Comparison of ENCODE assay signal across 14 mouse cellular contexts in the genomic region with DNA sequence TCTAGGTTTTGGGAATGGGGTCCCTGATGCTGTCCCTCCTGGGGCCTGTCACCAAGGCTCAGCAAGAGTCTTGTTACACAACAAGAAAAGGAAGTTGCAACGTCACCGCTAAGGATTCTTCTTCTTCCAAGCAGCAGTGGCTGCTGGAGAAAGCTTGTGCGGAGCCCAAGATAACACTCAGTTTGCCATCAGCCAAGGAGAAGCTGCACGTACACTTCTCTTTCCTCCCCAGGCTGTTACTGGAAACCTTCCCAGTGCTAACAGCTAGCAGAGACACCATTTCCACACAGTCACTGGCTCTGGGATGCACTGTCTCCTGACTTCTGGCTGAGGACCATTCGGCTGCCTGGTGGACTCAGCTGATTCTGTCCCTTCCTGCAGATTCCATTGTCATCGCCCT. TPM values are rescaled to one million over a fixed set of nuclear protein-coding genes. Genes with fewer than 3 reads are reported as not detected.
DNase-seq lines count a peak whose midpoint lies in the region; ATAC-seq and TF ChIP-seq lines count a peak whose summit lies in the region.
"Had no signal": no experiment of that assay in that cellular context is flagged by ENCODE, and none has a peak within 500 bp of the region (broad histone marks: within the 10 kb centered on the region; RNA-seq: fewer than 3 reads in every experiment).

No protein-coding gene starts in this region.

- no peak overlapping the region for H3K4me3 ChIP-seq in layer of hippocampus, adult 2 months
- no peak overlapping the region for H3K4me3 ChIP-seq in brown adipose tissue, adult 24 weeks (ENCODE audit: insufficient read depth, low read depth, low read length)
- no peak overlapping the region for H3K4me3 ChIP-seq in heart, postnatal 0 days (ENCODE audit: low read depth, low read length)
- H3K4me3 ChIP-seq in midbrain, postnatal 0 days (ENCODE audit: low read depth, low read length), result no peak overlapping the region
- H3K4me3 ChIP-seq: neural tube, embryonic 15.5 days had no signal

- no peaks in the 10 kb centered on the region for H3K9me3 ChIP-seq in heart, postnatal 0 days (replicated peaks; ENCODE audit: control insufficient read depth, low read length)
- no peaks in the 10 kb centered on the region for H3K9me3 ChIP-seq in midbrain, postnatal 0 days (ENCODE audit: low read length)
- H3K9me3 ChIP-seq: neural tube, embryonic 15.5 days had no signal

- peaks cover 11% of the 10 kb centered on the region for H3K36me3 ChIP-seq in heart, postnatal 0 days (replicated peaks; ENCODE audit: control insufficient read depth, insufficient read depth, low read length)
- peaks cover 16% of the 10 kb centered on the region for H3K36me3 ChIP-seq in midbrain, postnatal 0 days (ENCODE audit: insufficient read depth, low read length)

- no peaks in the 10 kb centered on the region for H3K27me3 ChIP-seq in heart, postnatal 0 days (ENCODE audit: control insufficient read depth, insufficient read depth, low read length)
- no peaks in the 10 kb centered on the region for H3K27me3 ChIP-seq in midbrain, postnatal 0 days (ENCODE audit: insufficient read depth, low read length)
- H3K27me3 ChIP-seq: CH12.LX; neural tube, embryonic 15.5 days had no signal

- DNase-seq in layer of hippocampus, adult 2 months (ENCODE audit: low spot score in 2 of 2), result no peak
- DNase-seq in layer of hippocampus, postnatal 10 days (ENCODE audit: low spot score in 2 of 2), result no peak
- peak; percentile 46 for DNase-seq in heart, postnatal 0 days (ENCODE audit: low spot score)
- no peak for DNase-seq in midbrain, postnatal 0 days (ENCODE audit: low spot score)
- DNase-seq in natural killer cell, adult 2 months (ENCODE audit: low spot score in 2 of 2), result no peak
- no peak for DNase-seq in kidney, postnatal 4 days
- DNase-seq: cerebellum, adult 2 months had no signal

- peak overlapping the region; percentile 61 for H3K27ac ChIP-seq in layer of hippocampus, adult 2 months
- H3K27ac ChIP-seq in brown adipose tissue, adult 24 weeks (replicated peaks; ENCODE audit: low read depth, low read length), result peak overlapping the region; percentile 25; the same call in 1 of the 2 replicates
- H3K27ac ChIP-seq in heart, postnatal 0 days (ENCODE audit: low read depth), result peak overlapping the region; percentile 27
- H3K27ac ChIP-seq in midbrain, postnatal 0 days (ENCODE audit: low read depth, low read length), result no peak overlapping the region
- H3K27ac ChIP-seq: kidney, postnatal 0 days; neural tube, embryonic 15.5 days had no signal

- no peak overlapping the region for H3K9ac ChIP-seq in heart, postnatal 0 days (replicated peaks; ENCODE audit: low read depth, low read length)
- H3K9ac ChIP-seq in midbrain, postnatal 0 days (replicated peaks; ENCODE audit: low read length, poor library complexity, severe bottlenecking), result no peak overlapping the region
- H3K9ac ChIP-seq: neural tube, embryonic 15.5 days had no signal

- H3K4me1 ChIP-seq in brown adipose tissue, adult 24 weeks (ENCODE audit: control insufficient read depth, insufficient read depth, insufficient read length, low read length), result peaks cover 10% of the 10 kb centered on the region
- peaks cover 17% of the 10 kb centered on the region for H3K4me1 ChIP-seq in heart, postnatal 0 days (ENCODE audit: control insufficient read depth, insufficient read depth)
- no peaks in the 10 kb centered on the region for H3K4me1 ChIP-seq in midbrain, postnatal 0 days (ENCODE audit: insufficient read depth, low read length)

- H3K4me2 ChIP-seq in heart, postnatal 0 days (ENCODE audit: low read depth, low read length), result no peak overlapping the region
- no peak overlapping the region for H3K4me2 ChIP-seq in midbrain, postnatal 0 days (ENCODE audit: low read depth, low read length, poor library complexity, severe bottlenecking)
- H3K4me2 ChIP-seq: neural tube, embryonic 15.5 days had no signal

- no peak for TF ChIP-seq EP300 in heart, postnatal 0 days (IDR thresholded peaks at IDR 0.05; ENCODE audit: low read depth)

- 42% methylated on average over 6 of the region's 6 CpGs for WGBS in heart, postnatal 0 days
- 87% methylated on average over 6 of the region's 6 CpGs for WGBS in midbrain, postnatal 0 days

- ATAC-seq in heart, postnatal 0 days (ENCODE audit: insufficient read depth, low read depth), result peak; percentile 37; the same call in 1 of the 2 replicates
- peak; percentile 50 for ATAC-seq in megakaryocyte, adult 5-6 weeks (ENCODE audit: poor library complexity, severe bottlenecking)
- no peak for ATAC-seq in midbrain, postnatal 0 days (ENCODE audit: low FRiP score)

- no peak for TF ChIP-seq CTCF in layer of hippocampus, adult 2 months (conservative IDR thresholded peaks at IDR 0.05)
- no peak for TF ChIP-seq CTCF in heart, postnatal 0 days (IDR thresholded peaks at IDR 0.05; ENCODE audit: low read depth)
- TF ChIP-seq CTCF in midbrain, postnatal 0 days (IDR thresholded peaks at IDR 0.05), result no peak

RNA-seq across cellular contexts. Expression of gene Mrap, which starts 9.1 kb away (rescaled TPM):
- under 1 TPM in 1 of 2 experiments, not detected in 1; 0.37 TPM for total RNA-seq in layer of hippocampus, adult 2 months (2021)
- total RNA-seq in layer of hippocampus, postnatal 10 days (2021), result not detected
- 328 and 353 TPM in 2 replicates for polyA plus RNA-seq in brown adipose tissue, adult 24 weeks (2012; ENCODE audit: insufficient read depth, insufficient read length, missing spikeins)
- total RNA-seq in heart, postnatal 0 days (2014; rRNA removed; ENCODE audit: low replicate concordance), result 57.5 and 68.0 TPM in 2 replicates
- polyA plus RNA-seq in heart, postnatal 0 days (2015; fragmentation: Nextera tagmentation; extraction: Ambion mirVana), result 47.8 and 49.8 TPM in 2 replicates
- total RNA-seq in megakaryocyte, adult 5-6 weeks (2015), result not detected in 2 replicates
- total RNA-seq in megakaryocyte, adult 5-6 weeks (2017), result not detected in 2 replicates
- 0.77 TPM in 1 of 2 replicates, not detected in the other for total RNA-seq in midbrain, postnatal 0 days (2014; rRNA removed)
- polyA plus RNA-seq in midbrain, postnatal 0 days (2015; fragmentation: Nextera tagmentation; extraction: Ambion mirVana), result 0.41 and 0.74 TPM in 2 replicates
- total RNA-seq: CH12.LX; hematopoietic stem cell, adult 5-6 weeks had no signal
- polyA plus RNA-seq: kidney, postnatal 0 days; stomach, embryonic 14.5 days had no signal

RNA-seq across cellular contexts. Expression of gene Mis18a, which starts 19.9 kb away (rescaled TPM):
- total RNA-seq in layer of hippocampus, adult 2 months (2021), result 1 to 10 TPM; 7.7 to 9.0 TPM
- total RNA-seq in layer of hippocampus, postnatal 10 days (2021), result 1 to 10 TPM; 8.3 to 8.6 TPM
- 3.1 and 4.1 TPM in 2 replicates for polyA plus RNA-seq in brown adipose tissue, adult 24 weeks (2012; ENCODE audit: insufficient read depth, insufficient read length, missing spikeins)
- 10.6 and 21.2 TPM in 2 replicates for total RNA-seq in heart, postnatal 0 days (2014; rRNA removed; ENCODE audit: low replicate concordance)
- 13.2 and 14.5 TPM in 2 replicates for polyA plus RNA-seq in heart, postnatal 0 days (2015; fragmentation: Nextera tagmentation; extraction: Ambion mirVana)
- total RNA-seq in megakaryocyte, adult 5-6 weeks (2015), result 117 and 121 TPM in 2 replicates
- total RNA-seq in megakaryocyte, adult 5-6 weeks (2017), result 68.6 and 70.6 TPM in 2 replicates
- total RNA-seq in midbrain, postnatal 0 days (2014; rRNA removed), result 13.8 and 19.6 TPM in 2 replicates
- 23.6 and 24.9 TPM in 2 replicates for polyA plus RNA-seq in midbrain, postnatal 0 days (2015; fragmentation: Nextera tagmentation; extraction: Ambion mirVana)

Comparison
In these comparisons a context has a peak if more than half of its experiments do, and no peak if none do; other contexts are left out.
1. RNA of gene Mrap, which starts 9.1 kb away (total RNA-seq): 57.5 to 68.0 TPM in heart, postnatal 0 days; 0.77 TPM in midbrain, postnatal 0 days, 0.37 TPM in layer of hippocampus, adult 2 months, not detected in layer of hippocampus, postnatal 10 days and not detected in megakaryocyte, adult 5-6 weeks; every median in the first group is over 10 times any median in the second.